7 mouse cellular contexts compared by ENCODE assay signal in genomic region chr11:3133360-3133759, GRCm38 (mm10). TPM values are rescaled to one million over a fixed set of nuclear protein-coding genes. Genes with fewer than 3 reads are reported as not detected.
DNase-seq lines count a peak whose midpoint lies in the region; ATAC-seq and TF ChIP-seq lines count a peak whose summit lies in the region.
"Not testable (repeated sequence)": the region's sequence is repeated elsewhere in the genome, so short reads cannot be mapped to it uniquely, and the experiment has no call there.

No protein-coding gene starts in this region.

- 88% methylated on average over 1 of the region's 4 CpGs for WGBS in heart, embryonic 12.5 days
- WGBS in hindbrain, embryonic 15.5 days = no CpG with 5 or more reads among the region's 4 CpGs
- WGBS in kidney, postnatal 0 days = no CpG with 5 or more reads among the region's 4 CpGs
- no CpG with 5 or more reads among the region's 4 CpGs for WGBS in liver, embryonic 16.5 days (ENCODE audit: insufficient replicate concordance)
- WGBS in midbrain, embryonic 13.5 days = 83% methylated on average over 1 of the region's 4 CpGs

- not testable (repeated sequence) for TF ChIP-seq CTCF in kidney, postnatal 0 days (IDR thresholded peaks at IDR 0.05; ENCODE audit: low read depth)

- not testable (repeated sequence) for H3K4me1 ChIP-seq in heart, embryonic 12.5 days (replicated peaks); hindbrain, embryonic 15.5 days (replicated peaks); kidney, postnatal 0 days (replicated peaks; ENCODE audit: insufficient read depth, low read length); liver, embryonic 16.5 days (ENCODE audit: control insufficient read depth, low read depth, low read length); midbrain, embryonic 13.5 days (replicated peaks)

- H3K4me3 ChIP-seq in heart, embryonic 12.5 days; hindbrain, embryonic 15.5 days; kidney, postnatal 0 days (replicated peaks; ENCODE audit: low read depth, low read length); liver, embryonic 16.5 days (ENCODE audit: low read depth, low read length); midbrain, embryonic 13.5 days (replicated peaks): not testable (repeated sequence)

- not testable (repeated sequence) for DNase-seq in kidney, postnatal 0 days (ENCODE audit: low spot score)

- not testable (repeated sequence) for H3K4me2 ChIP-seq in heart, embryonic 12.5 days; hindbrain, embryonic 15.5 days; kidney, postnatal 0 days (ENCODE audit: low read length); liver, embryonic 16.5 days (ENCODE audit: low read depth, low read length); midbrain, embryonic 13.5 days (replicated peaks)

- 0 out of 2 replicates have a peak, but pooled peaks cover 11% of the 10 kb centered on the region for H3K36me3 ChIP-seq in heart, embryonic 12.5 days
- not testable (repeated sequence) for H3K36me3 ChIP-seq in hindbrain, embryonic 15.5 days; kidney, postnatal 0 days (ENCODE audit: insufficient read depth, low read length); liver, embryonic 16.5 days (ENCODE audit: control insufficient read depth, insufficient read depth)
- H3K36me3 ChIP-seq in midbrain, embryonic 13.5 days = peaks cover 22% of the 10 kb centered on the region

- H3K9ac ChIP-seq in heart, embryonic 12.5 days; hindbrain, embryonic 15.5 days; kidney, postnatal 0 days (ENCODE audit: low read depth, low read length); liver, embryonic 16.5 days (ENCODE audit: low read depth, low read length); midbrain, embryonic 13.5 days (replicated peaks): not testable (repeated sequence)

- not testable (repeated sequence) for H3K27me3 ChIP-seq in heart, embryonic 12.5 days (replicated peaks); hindbrain, embryonic 15.5 days; kidney, postnatal 0 days (ENCODE audit: insufficient read depth, low read length); liver, embryonic 16.5 days (ENCODE audit: control insufficient read depth, insufficient read depth, low read depth, low read length); midbrain, embryonic 13.5 days

- not testable (repeated sequence) for H3K27ac ChIP-seq in heart, embryonic 12.5 days (ENCODE audit: poor library complexity, severe bottlenecking); hindbrain, embryonic 15.5 days (replicated peaks); kidney, postnatal 0 days; liver, embryonic 16.5 days (ENCODE audit: low read length); midbrain, embryonic 13.5 days

- peak; percentile 5; the same call in 1 of the 2 replicates for ATAC-seq in erythroblast, adult 5-6 weeks (replicated peaks; ENCODE audit: low FRiP score, poor library complexity, severe bottlenecking)
- peak; percentile 23 for ATAC-seq in heart, embryonic 12.5 days (ENCODE audit: insufficient number of reproducible peaks, low FRiP score)
- peak; percentile 35 for ATAC-seq in hindbrain, embryonic 15.5 days (ENCODE audit: low FRiP score, low read depth)
- peak; percentile 2 for ATAC-seq in kidney, postnatal 0 days (replicated peaks; ENCODE audit: low FRiP score, low read depth)
- peak; percentile 4 for ATAC-seq in liver, embryonic 16.5 days (ENCODE audit: low read depth)
- peak; percentile 15; the same call in 1 of the 2 replicates for ATAC-seq in midbrain, embryonic 13.5 days
- ATAC-seq in neutrophil, adult 5-6 weeks (ENCODE audit: extremely low read depth, insufficient number of reproducible peaks, low FRiP score, poor library complexity, severe bottlenecking) = peak; percentile 8

- peaks cover 19% of the 10 kb centered on the region for H3K9me3 ChIP-seq in heart, embryonic 12.5 days (replicated peaks)
- peaks cover 23% of the 10 kb centered on the region for H3K9me3 ChIP-seq in hindbrain, embryonic 15.5 days
- not testable (repeated sequence) for H3K9me3 ChIP-seq in kidney, postnatal 0 days (replicated peaks; ENCODE audit: low read length); liver, embryonic 16.5 days (replicated peaks; ENCODE audit: control insufficient read depth, low read length)
- H3K9me3 ChIP-seq in midbrain, embryonic 13.5 days = peaks cover 21% of the 10 kb centered on the region

RNA-seq across cellular contexts. Expression of gene Sfi1, which starts 59.9 kb away (rescaled TPM):
- total RNA-seq in erythroblast, adult 5-6 weeks (2015; ENCODE audit: low replicate concordance) = 7.7 TPM in 1 of 2 replicates, not detected in the other
- 2.6 and 3.9 TPM in 2 replicates for total RNA-seq in erythroblast, adult 5-6 weeks (2017; ENCODE audit: low replicate concordance)
- 12.8 and 13.8 TPM in 2 replicates for polyA plus RNA-seq in heart, embryonic 12.5 days (2016; fragmentation: Nextera tagmentation; extraction: Ambion mirVana)
- 16.9 and 17.2 TPM in 2 replicates for polyA plus RNA-seq in hindbrain, embryonic 15.5 days (2015; fragmentation: Nextera tagmentation; extraction: Ambion mirVana)
- polyA plus RNA-seq in kidney, postnatal 0 days (2015; fragmentation: Nextera tagmentation; extraction: Ambion mirVana) = 7.4 and 8.4 TPM in 2 replicates
- polyA plus RNA-seq in liver, embryonic 16.5 days (2015; fragmentation: Nextera tagmentation; extraction: Ambion mirVana) = 3.4 and 4.1 TPM in 2 replicates
- 17.9 and 18.6 TPM in 2 replicates for polyA plus RNA-seq in midbrain, embryonic 13.5 days (2015; fragmentation: Nextera tagmentation; extraction: Ambion mirVana)
- 60.9 and 65.4 TPM in 2 replicates for total RNA-seq in neutrophil, adult 5-6 weeks (2017)
